29 mouse cellular contexts compared by ENCODE assay signal in genomic region chr19:44496511-44496910, GRCm38 (mm10). TPM values are rescaled to one million over a fixed set of nuclear protein-coding genes. Genes with fewer than 3 reads are reported as not detected.
DNase-seq lines count a peak whose midpoint lies in the region; ATAC-seq and TF ChIP-seq lines count a peak whose summit lies in the region.
"Had no signal": no experiment of that assay in that cellular context is flagged by ENCODE, and none has a peak within 500 bp of the region (broad histone marks: within the 10 kb centered on the region; RNA-seq: fewer than 3 reads in every experiment).

No protein-coding gene starts in this region.

- H3K4me3 ChIP-seq in hindbrain, embryonic 10.5 days, result no peak overlapping the region
- H3K4me3 ChIP-seq in hindbrain, embryonic 16.5 days (ENCODE audit: low read length), result no peak overlapping the region
- H3K4me3 ChIP-seq in MEL (ENCODE audit: control insufficient read depth in 1 of 2, insufficient read depth in 1 of 2, low read depth in 2 of 2, low read length in 2 of 2), result no peak overlapping the region
- no peak overlapping the region for H3K4me3 ChIP-seq in liver, embryonic 12.5 days
- H3K4me3 ChIP-seq: heart, embryonic 10.5 days; hindbrain, embryonic 15.5 days; kidney, embryonic 15.5 days; liver, embryonic 15.5 days; neural tube, embryonic 12.5 days had no signal

- no peak for TF ChIP-seq CTCF in MEL (IDR thresholded peaks at IDR 0.05 in 2 of 3, conservative IDR thresholded peaks at IDR 0.05 in 1 of 3; ENCODE audit: control insufficient read depth in 1 of 3, insufficient read depth in 1 of 3, low read depth in 2 of 3, low read length in 3 of 3, poor library complexity in 1 of 3, severe bottlenecking in 1 of 3)

- H3K4me2 ChIP-seq in hindbrain, embryonic 16.5 days (ENCODE audit: low read length), result no peak overlapping the region
- no peak overlapping the region for H3K4me2 ChIP-seq in liver, embryonic 12.5 days
- H3K4me2 ChIP-seq: hindbrain, embryonic 15.5 days; kidney, embryonic 15.5 days; liver, embryonic 15.5 days; neural tube, embryonic 12.5 days had no signal

- no peak for TF ChIP-seq RAD21 in MEL (IDR thresholded peaks at IDR 0.05; ENCODE audit: low read depth, low read length)

- no peak overlapping the region for H3K27ac ChIP-seq in hindbrain, embryonic 10.5 days
- H3K27ac ChIP-seq in hindbrain, embryonic 16.5 days (ENCODE audit: low read depth, low read length), result no peak overlapping the region
- H3K27ac ChIP-seq in MEL (ENCODE audit: control insufficient read depth, low read depth, low read length), result no peak overlapping the region
- H3K27ac ChIP-seq in liver, embryonic 12.5 days, result no peak overlapping the region
- H3K27ac ChIP-seq: heart, embryonic 10.5 days; hindbrain, embryonic 15.5 days; kidney, embryonic 15.5 days; liver, embryonic 15.5 days; macrophage; neural tube, embryonic 12.5 days had no signal

- no peak for ATAC-seq in hindbrain, embryonic 16.5 days
- ATAC-seq in hematopoietic stem cell, adult 5-6 weeks (replicated peaks in 1 of 2; ENCODE audit: insufficient read depth in 1 of 2, low FRiP score in 2 of 2, low TSS enrichment in 1 of 2, low read depth in 1 of 2, poor library complexity in 2 of 2, severe bottlenecking in 2 of 2), result peak; percentile 56 to 71; a peak in 3 of 4 replicates
- no peak for ATAC-seq in liver, embryonic 12.5 days
- ATAC-seq: intestine, postnatal 0 days had no signal

- peaks cover 100% of the 10 kb centered on the region for H3K27me3 ChIP-seq in hindbrain, embryonic 10.5 days (ENCODE audit: insufficient read depth, poor library complexity, severe bottlenecking)
- peaks cover 37% of the 10 kb centered on the region for H3K27me3 ChIP-seq in hindbrain, embryonic 16.5 days (replicated peaks; ENCODE audit: control insufficient read depth, insufficient read depth, low read length)
- H3K27me3 ChIP-seq in MEL (ENCODE audit: control insufficient read depth in 1 of 2, insufficient read depth in 2 of 2, low read length in 2 of 2), result peaks cover 14 to 17% of the 10 kb centered on the region in 2 experiments
- peaks cover 87% of the 10 kb centered on the region for H3K27me3 ChIP-seq in liver, embryonic 12.5 days (replicated peaks)

- H3K36me3 ChIP-seq in hindbrain, embryonic 10.5 days, result no peaks in the 10 kb centered on the region
- no peaks in the 10 kb centered on the region for H3K36me3 ChIP-seq in hindbrain, embryonic 16.5 days (ENCODE audit: control insufficient read depth, insufficient read depth, low read length)
- H3K36me3 ChIP-seq in MEL (ENCODE audit: control insufficient read depth in 1 of 2, insufficient read depth in 2 of 2, low read length in 2 of 2), result no peaks in the 10 kb centered on the region; a peak in 1 of 4 replicates
- H3K36me3 ChIP-seq in liver, embryonic 12.5 days, result no peaks in the 10 kb centered on the region
- H3K36me3 ChIP-seq: heart, embryonic 10.5 days; hindbrain, embryonic 15.5 days; kidney, embryonic 15.5 days; liver, embryonic 15.5 days; neural tube, embryonic 12.5 days had no signal

- peak; percentile 42 for DNase-seq in hindbrain, embryonic 10.5 days (ENCODE audit: low spot score)
- DNase-seq in 416B (ENCODE audit: low read depth) (peak; percentile 28), MEL (ENCODE audit: low read depth, low spot score) (peak; percentile 83)
- no peak for DNase-seq in adrenal gland, postnatal 10 days
- DNase-seq: adrenal gland, postnatal 25 days; cerebellum, adult 11-12 months; cerebellum, postnatal 14 days; embryo, embryonic 11 days; gastrocnemius, postnatal 25 days; spleen, adult 18-20 months; thymus, postnatal 36 days had no signal

- peak in 1 of 2 experiments; percentile 26; a peak in 1 of 4 replicates for TF ChIP-seq EP300 in MEL (IDR thresholded peaks at IDR 0.05; ENCODE audit: low read depth in 1 of 2, low read length in 2 of 2)

- TF ChIP-seq POLR2A in MEL (IDR thresholded peaks at IDR 0.05; ENCODE audit: control insufficient read depth in 1 of 2, insufficient read depth in 1 of 2, low read depth in 1 of 2, low read length in 2 of 2, poor library complexity in 1 of 2), result no peak

- 32% methylated on average over 8 of the region's 8 CpGs for WGBS in hindbrain, embryonic 10.5 days
- WGBS in hindbrain, embryonic 16.5 days, result 24% methylated on average over 8 of the region's 8 CpGs
- 11% methylated on average over 8 of the region's 8 CpGs for WGBS in liver, embryonic 12.5 days (ENCODE audit: insufficient replicate concordance)

- no peaks in the 10 kb centered on the region for H3K9me3 ChIP-seq in hindbrain, embryonic 10.5 days
- H3K9me3 ChIP-seq in hindbrain, embryonic 16.5 days (ENCODE audit: control insufficient read depth, low read length), result no peaks in the 10 kb centered on the region
- no peaks in the 10 kb centered on the region for H3K9me3 ChIP-seq in MEL (replicated peaks; ENCODE audit: insufficient read depth, low read length)
- no peaks in the 10 kb centered on the region for H3K9me3 ChIP-seq in liver, embryonic 12.5 days (replicated peaks)
- H3K9me3 ChIP-seq: heart, embryonic 10.5 days; hindbrain, embryonic 15.5 days; kidney, embryonic 15.5 days; liver, embryonic 15.5 days; neural tube, embryonic 12.5 days had no signal

- no peaks in the 10 kb centered on the region for H3K79me2 ChIP-seq in MEL (ENCODE audit: control insufficient read depth, insufficient read depth, low read length, poor library complexity)

- H3K9ac ChIP-seq in hindbrain, embryonic 16.5 days (ENCODE audit: low read depth, low read length), result no peak overlapping the region
- no peak overlapping the region for H3K9ac ChIP-seq in MEL (ENCODE audit: control insufficient read depth, low read depth, low read length, poor library complexity, severe bottlenecking)
- no peak overlapping the region for H3K9ac ChIP-seq in liver, embryonic 12.5 days
- H3K9ac ChIP-seq: hindbrain, embryonic 15.5 days; kidney, embryonic 15.5 days; liver, embryonic 15.5 days; neural tube, embryonic 12.5 days had no signal

- peaks cover 27% of the 10 kb centered on the region; the same call in 1 of the 2 replicates for H3K4me1 ChIP-seq in hindbrain, embryonic 10.5 days (replicated peaks)
- H3K4me1 ChIP-seq in hindbrain, embryonic 16.5 days (ENCODE audit: control insufficient read depth, insufficient read depth, low read depth, low read length), result no peaks in the 10 kb centered on the region
- H3K4me1 ChIP-seq in MEL (ENCODE audit: control insufficient read depth in 1 of 2, insufficient read depth in 2 of 2, low read length in 2 of 2), result peaks cover 0 to 4% of the 10 kb centered on the region in 2 experiments; a peak in 1 of 4 replicates
- H3K4me1 ChIP-seq in liver, embryonic 12.5 days, result 0 out of 2 replicates have a peak, but pooled peaks cover 4% of the 10 kb centered on the region
- H3K4me1 ChIP-seq: hindbrain, embryonic 15.5 days; liver, embryonic 15.5 days; neural tube, embryonic 12.5 days had no signal

TF ChIP-seq in MEL, 35 proteins besides CTCF, POLR2A, EP300 and RAD21 (continues in another document):
- no peak for TF ChIP-seq GABPA (IDR thresholded peaks at IDR 0.05; ENCODE audit: low read depth, low read length)
- no peak for TF ChIP-seq BHLHE40 (IDR thresholded peaks at IDR 0.05; ENCODE audit: borderline replicate concordance, low read depth, low read length)
- no peak for TF ChIP-seq ZMIZ1 (IDR thresholded peaks at IDR 0.05; ENCODE audit: low read depth, low read length)
- TF ChIP-seq USF2 (IDR thresholded peaks at IDR 0.05; ENCODE audit: borderline replicate concordance in 1 of 2, insufficient read depth in 1 of 2, low read depth in 1 of 2, low read length in 2 of 2), result no peak
- no peak for TF ChIP-seq GATA1 (IDR thresholded peaks at IDR 0.05; ENCODE audit: low read depth, low read length)
- no peak for TF ChIP-seq SIN3A (IDR thresholded peaks at IDR 0.05; ENCODE audit: low read length)

RNA-seq across cellular contexts. Expression of gene Wnt8b, which starts 3.2 kb away (rescaled TPM):
- 0.44 and 3.3 TPM in 2 replicates for polyA plus RNA-seq in hindbrain, embryonic 10.5 days (2016; fragmentation: Nextera tagmentation; extraction: Ambion mirVana)
- 0.12 and 0.19 TPM in 2 replicates for polyA plus RNA-seq in hindbrain, embryonic 16.5 days (2015; fragmentation: Nextera tagmentation; extraction: Ambion mirVana)
- not detected in 2 replicates for total RNA-seq in MEL (2012; rRNA removed)
- not detected for polyA plus RNA-seq in MEL (2012; ENCODE audit: insufficient read depth in 1 of 2, insufficient read length in 2 of 2, low read depth in 1 of 2, low replicate concordance in 2 of 2, missing spikeins in 1 of 2)
- not detected in 2 replicates for total RNA-seq in hematopoietic stem cell, adult 5-6 weeks (2017)
- total RNA-seq in adrenal gland, postnatal 10 days (2021), result under 1 TPM in 1 of 2 experiments, not detected in 1; 0.09 TPM
- not detected in 2 replicates for polyA plus RNA-seq in liver, embryonic 12.5 days (2016; fragmentation: Nextera tagmentation; extraction: Ambion mirVana)
- total RNA-seq: gastrocnemius, postnatal 25 days; left cerebral cortex, postnatal 14 days had no signal
- polyA plus RNA-seq: heart, embryonic 10.5 days; heart, postnatal 0 days; intestine, postnatal 0 days; liver, embryonic 15.5 days; lung, embryonic 16.5 days; macrophage had no signal

RNA-seq across cellular contexts. Expression of gene Sec31b, which starts 49.2 kb away (rescaled TPM):
- 0.54 and 0.58 TPM in 2 replicates for polyA plus RNA-seq in hindbrain, embryonic 10.5 days (2016; fragmentation: Nextera tagmentation; extraction: Ambion mirVana)
- 0.18 and 0.47 TPM in 2 replicates for polyA plus RNA-seq in hindbrain, embryonic 16.5 days (2015; fragmentation: Nextera tagmentation; extraction: Ambion mirVana)
- total RNA-seq in MEL (2012; rRNA removed), result 0.12 and 0.29 TPM in 2 replicates
- 1 to 10 TPM in 1 of 2 experiments, not detected in 1; 1.2 TPM for polyA plus RNA-seq in MEL (2012; ENCODE audit: insufficient read depth in 1 of 2, insufficient read length in 2 of 2, low read depth in 1 of 2, low replicate concordance in 2 of 2, missing spikeins in 1 of 2)
- total RNA-seq in hematopoietic stem cell, adult 5-6 weeks (2017), result 0.88 and 1.6 TPM in 2 replicates
- 1 to 10 TPM; 4.3 to 6.9 TPM for total RNA-seq in adrenal gland, postnatal 10 days (2021)
- 0.36 and 0.38 TPM in 2 replicates for polyA plus RNA-seq in liver, embryonic 12.5 days (2016; fragmentation: Nextera tagmentation; extraction: Ambion mirVana)

RNA-seq across cellular contexts. Expression of gene Gm20538, which starts 56.1 kb away (rescaled TPM):
- polyA plus RNA-seq in hindbrain, embryonic 10.5 days (2016; fragmentation: Nextera tagmentation; extraction: Ambion mirVana), result not detected in 2 replicates
- polyA plus RNA-seq in hindbrain, embryonic 16.5 days (2015; fragmentation: Nextera tagmentation; extraction: Ambion mirVana), result not detected in 2 replicates
- total RNA-seq in MEL (2012; rRNA removed), result not detected in 2 replicates
- not detected for polyA plus RNA-seq in MEL (2012; ENCODE audit: insufficient read depth in 1 of 2, insufficient read length in 2 of 2, low read depth in 1 of 2, low replicate concordance in 2 of 2, missing spikeins in 1 of 2)
- not detected in 2 replicates for total RNA-seq in hematopoietic stem cell, adult 5-6 weeks (2017)
- not detected for total RNA-seq in adrenal gland, postnatal 10 days (2021)
- not detected in 2 replicates for polyA plus RNA-seq in liver, embryonic 12.5 days (2016; fragmentation: Nextera tagmentation; extraction: Ambion mirVana)
- total RNA-seq: adrenal gland, postnatal 25 days; gastrocnemius, postnatal 25 days; layer of hippocampus, postnatal 10 days; left cerebral cortex, postnatal 14 days had no signal
- polyA plus RNA-seq: embryonic facial prominence, embryonic 14.5 days; heart, embryonic 10.5 days; heart, postnatal 0 days; hindbrain, embryonic 15.5 days; intestine, postnatal 0 days; kidney, embryonic 15.5 days; large intestine, adult 2 months; limb, embryonic 14.5 days; liver, embryonic 15.5 days; lung, embryonic 16.5 days; macrophage; neural tube, embryonic 12.5 days; stomach, embryonic 14.5 days had no signal

RNA-seq across cellular contexts. Expression of gene Ndufb8, which starts 58.7 kb away (rescaled TPM):
- polyA plus RNA-seq in hindbrain, embryonic 10.5 days (2016; fragmentation: Nextera tagmentation; extraction: Ambion mirVana), result 642 and 644 TPM in 2 replicates
- 705 and 838 TPM in 2 replicates for polyA plus RNA-seq in hindbrain, embryonic 16.5 days (2015; fragmentation: Nextera tagmentation; extraction: Ambion mirVana)
- 685 and 725 TPM in 2 replicates for total RNA-seq in MEL (2012; rRNA removed)
- polyA plus RNA-seq in MEL (2012; ENCODE audit: insufficient read depth in 1 of 2, insufficient read length in 2 of 2, low read depth in 1 of 2, low replicate concordance in 2 of 2, missing spikeins in 1 of 2), result 1,000 to 10,000 TPM in 1 of 2 experiments, 100 to 1,000 TPM in 1; 592 to 1,203 TPM
- 153 and 227 TPM in 2 replicates for total RNA-seq in hematopoietic stem cell, adult 5-6 weeks (2017)
- 1,000 to 10,000 TPM; 1,057 to 1,125 TPM for total RNA-seq in adrenal gland, postnatal 10 days (2021)
- polyA plus RNA-seq in liver, embryonic 12.5 days (2016; fragmentation: Nextera tagmentation; extraction: Ambion mirVana), result 381 and 395 TPM in 2 replicates

Comparison
In these comparisons a context has a peak if more than half of its experiments do, and no peak if none do; other contexts are left out.
1. ATAC-seq: peak in hematopoietic stem cell, adult 5-6 weeks (2 of 2); none in hindbrain, embryonic 16.5 days (single experiment) and liver, embryonic 12.5 days (single experiment).